Mouse (Mus musculus): ENCODE measurements around the gene Slc43a1.
A peak's percentile ranks its signal among the peaks of the same experiment; 100 is the strongest.

The Slc43a1 gene

DNA sequence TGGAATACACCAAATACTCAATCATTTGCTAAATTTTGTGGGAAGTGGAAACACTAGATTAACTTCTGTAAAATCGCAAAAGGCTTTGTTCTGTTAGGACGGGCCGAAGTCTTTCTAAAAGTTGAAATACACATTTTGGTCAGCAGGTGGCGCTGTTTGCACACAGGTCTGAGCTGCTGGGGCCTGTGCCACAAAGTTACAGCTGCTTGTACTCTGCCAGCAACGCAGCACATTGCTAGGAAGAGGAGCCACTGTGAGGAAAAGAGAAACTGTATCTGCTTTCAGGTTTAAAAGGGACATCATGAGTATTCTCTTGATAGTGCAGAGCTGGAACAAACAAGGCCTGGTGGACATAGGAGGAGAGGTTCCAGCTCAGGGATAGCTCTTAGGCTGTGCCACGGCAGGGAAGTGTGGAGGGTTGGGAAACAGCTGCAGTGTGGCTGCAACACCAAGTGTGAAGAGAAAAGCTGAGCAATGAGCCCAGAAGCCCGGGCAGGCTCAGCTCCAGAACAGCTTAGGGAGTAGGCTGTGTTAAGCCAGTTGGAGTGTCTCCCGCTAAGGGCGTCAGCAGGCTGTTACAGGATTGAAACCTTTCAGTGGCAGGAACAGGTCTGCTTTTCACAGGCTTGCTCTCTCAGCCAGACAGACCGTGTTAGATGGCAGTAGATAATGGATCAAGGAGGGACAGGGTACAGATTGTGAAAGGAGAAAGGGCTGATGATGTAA, 6.8 kb upstream of the Slc43a1 start:
- peak; percentile 90 for DNase-seq

DNA sequence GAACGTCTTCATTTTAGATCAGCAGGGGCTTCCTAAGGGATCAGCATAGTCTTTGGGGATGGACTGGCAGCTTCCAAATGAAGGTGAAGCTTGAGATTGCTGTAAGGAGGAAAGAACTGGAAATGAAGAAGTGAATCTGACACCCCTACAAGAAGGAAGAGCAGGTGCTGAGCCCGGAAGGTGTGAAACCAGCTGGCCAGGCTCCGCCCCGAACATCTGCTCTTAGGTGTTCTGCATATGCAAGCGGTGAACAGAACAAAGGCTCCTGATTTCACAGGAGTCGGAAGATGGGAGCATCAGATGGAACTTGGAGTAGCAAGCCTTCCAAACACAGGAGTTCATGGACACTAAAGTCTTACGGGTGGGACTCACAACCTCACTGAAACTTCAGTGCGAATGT, 1.5 kb upstream of the Slc43a1 start:
- DNase-seq, result no peak

DNA sequence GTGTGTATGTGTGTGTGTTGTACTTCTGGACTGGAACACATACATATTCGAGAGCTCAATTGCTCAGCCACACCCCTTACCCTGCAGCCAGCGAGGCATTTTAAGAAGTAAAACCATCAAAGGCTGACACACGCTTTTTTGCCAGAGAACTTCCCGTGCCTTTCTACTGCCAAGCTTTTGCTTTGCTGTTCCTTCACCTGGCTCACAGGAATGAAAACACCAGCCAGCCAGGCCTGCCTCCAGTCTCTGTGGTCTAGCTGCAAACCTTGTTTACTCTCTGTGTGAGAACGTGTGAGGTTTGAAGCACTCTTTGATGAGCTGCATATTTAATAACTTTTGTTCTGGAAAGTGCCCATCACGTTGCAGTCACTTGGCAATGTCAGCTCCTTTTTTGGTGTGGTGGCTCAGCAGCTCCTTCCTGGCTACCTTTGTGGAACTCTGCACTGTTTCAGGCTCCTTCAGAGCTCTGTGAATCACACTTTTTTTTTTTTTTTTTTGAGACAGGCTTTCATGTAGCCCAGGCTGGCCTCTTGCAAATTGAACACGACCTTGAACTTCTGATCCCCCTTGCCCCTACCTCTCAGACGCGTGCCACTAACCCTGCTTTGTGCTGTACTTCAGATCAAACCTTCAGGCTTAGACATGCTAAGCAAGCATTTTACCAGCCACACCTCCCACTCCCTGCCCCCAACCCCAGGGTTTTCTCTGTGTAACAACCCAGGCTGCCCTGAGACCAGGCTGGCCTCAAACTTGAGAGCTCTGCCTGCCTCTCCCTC, 645 bp upstream of the Slc43a1 start:
- DNase-seq, result no peak

DNA sequence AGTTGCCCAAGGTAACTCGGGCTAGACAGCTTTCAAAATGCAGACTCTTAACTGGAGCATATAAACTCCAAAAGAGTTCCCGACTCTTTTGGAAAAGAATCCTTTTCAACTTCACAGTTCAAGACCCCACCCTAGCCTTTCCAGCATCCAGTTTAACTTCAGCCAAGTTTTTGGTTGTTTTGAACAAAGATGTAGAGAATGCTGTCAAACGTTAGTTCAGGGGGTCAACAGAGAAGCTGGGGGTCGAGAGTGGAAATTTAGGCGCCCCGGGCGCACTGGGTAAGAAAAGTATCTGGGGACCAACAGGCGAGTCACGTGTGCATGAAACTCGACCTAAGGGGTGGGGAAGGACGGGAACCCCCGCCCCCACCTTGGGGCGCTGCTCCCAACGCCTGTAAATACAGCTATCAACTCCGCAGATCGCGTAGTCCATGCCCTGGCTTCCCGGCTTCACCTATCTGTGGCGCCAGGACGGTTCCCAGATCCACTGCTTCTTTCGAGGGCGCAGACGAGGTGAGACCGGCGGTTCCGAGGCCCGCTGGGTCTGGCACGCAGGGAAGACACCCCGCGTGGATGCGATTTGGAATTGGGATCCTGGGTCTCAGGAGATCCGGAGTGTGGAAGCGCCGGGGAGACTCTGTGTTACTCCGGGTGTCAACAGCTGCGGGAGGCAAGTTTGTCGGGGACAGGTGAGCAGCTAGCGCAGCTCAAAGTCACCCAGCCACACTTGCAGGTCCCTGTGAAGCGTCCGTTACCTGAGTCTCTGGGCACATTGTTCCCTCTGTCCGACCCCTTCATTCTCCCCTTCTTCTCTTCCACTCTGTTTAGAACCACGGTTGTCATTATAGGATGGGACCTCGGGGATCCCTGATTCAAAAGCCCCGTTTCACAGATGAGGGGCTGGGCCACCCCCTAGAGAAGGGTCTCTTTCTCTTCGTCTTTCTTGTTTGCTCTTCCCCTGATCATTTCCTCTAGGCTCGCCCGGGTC, 637 bp downstream of the Slc43a1 start:
- peak; percentile 48 for DNase-seq

DNA sequence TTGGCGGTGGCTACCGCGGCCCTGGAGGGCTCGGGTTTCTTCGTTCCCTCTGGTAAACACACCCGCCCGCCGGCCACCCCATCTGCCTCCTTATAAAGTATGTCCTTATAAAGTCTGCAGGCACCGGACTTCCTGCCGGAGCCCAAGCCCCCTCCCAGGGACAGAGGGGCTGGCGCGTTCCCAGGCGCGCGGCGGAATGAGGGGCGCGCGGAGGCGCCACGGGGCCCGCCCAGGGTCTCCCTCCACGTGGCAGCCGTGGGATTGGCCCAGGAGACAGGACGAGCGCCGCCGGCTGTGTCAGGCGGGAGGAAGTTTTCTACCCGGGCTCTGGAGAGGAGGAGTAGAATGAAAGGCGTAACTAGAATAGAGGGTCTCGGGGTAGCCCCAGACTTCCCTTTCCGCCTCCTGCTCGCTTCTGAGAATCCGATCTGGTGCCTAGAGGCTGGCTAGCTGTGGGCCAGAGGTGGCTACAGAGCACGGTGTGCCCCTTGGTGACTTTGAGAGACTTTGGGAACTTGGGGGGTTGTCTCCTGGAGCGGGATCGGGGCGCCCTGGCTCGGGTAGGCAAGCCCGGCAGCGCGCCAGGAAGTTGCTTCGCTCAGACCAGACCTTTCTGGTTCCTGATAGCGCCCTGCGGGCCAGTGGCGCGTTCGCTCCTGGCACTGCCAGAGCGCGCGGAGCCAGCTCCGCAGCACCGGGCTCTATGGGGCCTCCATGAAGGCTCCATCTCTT, 1.5 kb downstream of the Slc43a1 start:
- DNase-seq, result peak; percentile 86

DNA sequence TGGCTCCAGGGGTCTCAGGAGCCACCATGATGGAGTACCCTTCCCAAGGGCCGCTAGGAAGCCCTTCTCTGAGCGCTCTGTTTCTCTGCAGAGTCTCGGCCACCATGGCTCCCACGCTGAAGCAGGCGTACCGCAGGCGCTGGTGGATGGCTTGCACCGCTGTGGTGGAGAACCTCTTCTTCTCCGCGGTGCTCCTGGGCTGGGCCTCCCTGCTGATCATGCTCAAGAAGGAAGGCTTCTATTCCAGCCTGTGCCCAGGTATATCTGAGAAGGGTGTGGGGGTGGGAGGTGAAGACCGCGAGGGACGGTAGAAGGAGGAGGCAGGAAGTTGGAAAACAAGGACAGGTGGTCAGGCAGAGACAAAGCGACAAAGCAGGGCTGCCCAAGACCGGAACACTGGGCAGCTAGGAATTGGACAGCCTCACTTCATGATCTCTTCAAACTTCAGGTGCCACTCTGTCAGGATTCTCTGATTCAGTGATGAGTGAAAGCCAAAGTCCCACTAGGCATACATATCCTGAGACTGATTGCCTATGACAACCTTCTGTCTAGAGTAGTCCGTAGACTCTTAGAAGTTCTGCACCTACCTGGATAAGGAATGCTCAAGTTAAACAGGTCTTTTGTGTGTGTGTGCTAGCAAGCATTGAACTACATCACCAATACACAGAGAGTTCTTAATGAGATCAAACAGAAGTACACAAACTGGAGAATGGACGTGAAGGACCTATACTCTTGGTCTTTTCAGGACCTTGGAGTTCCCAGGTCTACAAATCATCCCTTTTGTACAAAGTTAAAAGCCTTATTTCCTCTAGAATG, 2.3 kb downstream of the Slc43a1 start:
- no peak for DNase-seq

DNA sequence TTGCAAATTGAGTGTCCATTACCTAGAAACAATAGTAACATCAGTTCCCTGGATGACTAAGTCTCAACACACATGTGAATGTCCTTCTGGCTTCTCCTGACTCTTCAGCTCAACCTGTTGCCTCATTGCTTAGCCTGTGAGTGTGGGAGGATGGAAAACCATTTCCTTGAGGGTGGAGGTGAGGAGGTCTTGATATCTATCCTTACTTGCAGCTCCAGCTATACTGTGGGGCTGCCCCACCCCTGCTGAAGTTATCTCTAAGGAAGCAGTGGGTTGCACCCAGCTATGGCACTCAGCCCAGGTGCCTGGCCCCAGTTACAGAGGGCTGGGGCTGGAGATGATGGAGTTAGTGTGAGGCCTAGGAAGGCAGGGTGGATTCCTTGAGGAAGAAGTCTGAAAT, 3.3 kb downstream of the Slc43a1 start:
- DNase-seq, result no peak

DNA sequence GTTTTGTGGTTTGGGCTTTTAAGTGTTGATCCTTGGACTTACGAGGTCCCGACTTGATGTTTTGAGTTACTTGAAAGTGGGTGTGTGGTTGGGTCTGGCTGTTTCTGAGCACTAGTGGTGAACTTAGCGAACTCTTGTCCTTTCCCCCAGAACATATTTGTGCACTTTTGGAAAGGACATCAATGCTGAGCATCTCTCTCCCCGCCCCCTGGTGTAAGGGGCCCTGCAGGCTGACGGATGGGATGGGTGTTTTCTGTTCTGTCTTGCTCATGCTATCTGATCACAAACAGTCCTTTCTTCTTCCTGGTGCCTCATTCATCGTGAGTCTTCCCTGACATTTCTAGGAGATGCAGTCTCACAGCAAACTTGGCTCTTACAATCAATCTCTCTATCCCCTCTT, 5.0 kb downstream of the Slc43a1 start:
- no peak for DNase-seq

DNA sequence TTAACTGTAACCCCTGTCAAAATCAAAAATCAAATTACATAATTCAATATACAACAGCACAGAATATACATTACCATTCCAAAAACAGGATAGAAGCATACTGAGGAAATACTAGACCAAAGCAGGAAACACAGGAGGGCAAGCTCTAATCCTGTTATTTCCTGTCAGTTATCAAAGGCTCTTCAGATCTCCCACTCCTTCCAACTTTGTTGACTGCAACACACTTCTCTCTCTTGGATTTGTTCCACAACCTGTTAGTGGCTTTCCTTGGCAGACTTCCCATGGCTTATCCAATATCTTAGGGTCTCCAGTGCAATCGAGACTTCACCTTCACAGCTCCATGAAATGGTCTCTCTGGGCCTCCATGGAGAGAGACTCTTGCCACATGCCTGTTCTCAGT, 6.6 kb downstream of the Slc43a1 start:
- no peak for DNase-seq

DNA sequence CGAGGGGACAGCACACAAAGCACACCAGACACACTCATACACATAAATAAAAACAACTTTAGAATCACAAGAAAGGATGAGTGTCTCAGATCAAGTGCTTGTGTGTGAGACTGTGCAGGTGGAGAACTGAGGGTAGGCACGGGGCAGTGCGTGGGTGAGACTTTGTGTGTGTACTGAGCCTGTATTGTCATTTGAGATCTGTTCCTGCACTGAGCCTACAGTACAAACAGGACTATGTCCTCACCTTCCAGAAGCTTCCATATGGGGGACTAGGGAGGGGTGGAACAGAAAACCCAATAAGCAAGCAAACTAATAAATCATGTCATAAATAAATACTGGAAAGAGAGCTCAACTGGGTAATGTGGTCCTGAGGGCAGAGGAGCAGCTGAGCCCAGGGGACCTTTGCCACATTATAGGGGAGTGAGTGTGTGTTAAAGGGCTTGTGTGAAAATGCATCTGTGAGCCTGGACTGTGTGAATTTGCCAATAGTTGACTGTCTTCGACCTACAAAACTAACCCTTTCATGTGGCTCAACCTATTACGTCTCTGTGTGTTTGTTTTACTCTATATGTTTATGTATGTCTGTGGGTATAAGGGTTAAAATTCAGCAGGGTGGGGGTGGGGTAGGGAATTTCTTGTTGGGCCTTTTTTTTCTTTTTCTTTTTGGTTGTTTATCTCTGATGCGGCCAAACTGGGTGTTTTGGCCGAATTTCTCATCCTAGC, 11.9 kb downstream of the Slc43a1 start:
- no peak for DNase-seq

DNA sequence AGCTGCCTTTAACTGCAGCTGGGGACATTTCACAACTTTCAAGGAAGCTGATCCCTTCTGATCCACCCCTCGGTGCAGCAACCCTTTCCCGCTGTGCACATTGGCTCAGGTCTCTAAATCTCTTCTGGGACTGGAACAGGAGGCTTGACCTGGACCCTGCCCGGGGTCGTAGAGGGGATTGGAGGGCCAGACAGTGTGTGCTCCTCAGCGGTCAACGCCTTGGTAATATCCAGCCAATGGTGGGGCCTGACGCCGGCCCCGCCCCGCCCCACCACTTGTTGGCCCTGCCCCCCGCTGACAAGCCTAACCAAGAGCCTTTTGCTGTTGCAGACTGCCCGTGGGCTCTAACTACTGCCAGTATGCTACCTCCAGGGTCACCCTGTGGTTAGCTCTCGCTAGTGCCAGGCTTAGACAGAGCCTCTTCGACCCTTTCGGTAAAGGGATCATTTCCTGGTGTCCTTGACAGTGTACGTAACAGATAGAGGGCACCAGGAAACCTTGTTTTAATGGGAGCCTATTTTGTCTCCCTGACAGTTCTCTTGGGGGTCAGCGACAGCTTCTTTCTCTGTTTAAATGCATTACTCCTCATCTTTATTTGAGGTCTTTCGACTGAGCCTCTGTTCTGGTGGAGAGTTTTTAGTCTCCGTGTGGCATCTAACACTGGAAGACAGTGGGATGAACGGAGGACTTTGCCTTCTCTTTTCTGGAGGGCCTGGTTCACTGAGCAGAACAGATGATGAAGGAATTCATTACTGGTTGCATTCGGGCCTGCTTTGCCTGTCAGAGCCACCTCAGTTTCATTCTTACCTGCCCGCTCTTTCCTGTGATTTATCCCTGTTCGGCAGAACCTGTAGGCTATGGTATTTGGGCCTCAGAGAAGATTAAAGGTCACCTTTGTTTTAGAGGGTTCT, 12.7 kb downstream of the Slc43a1 start:
- peak; percentile 77 for DNase-seq

DNA sequence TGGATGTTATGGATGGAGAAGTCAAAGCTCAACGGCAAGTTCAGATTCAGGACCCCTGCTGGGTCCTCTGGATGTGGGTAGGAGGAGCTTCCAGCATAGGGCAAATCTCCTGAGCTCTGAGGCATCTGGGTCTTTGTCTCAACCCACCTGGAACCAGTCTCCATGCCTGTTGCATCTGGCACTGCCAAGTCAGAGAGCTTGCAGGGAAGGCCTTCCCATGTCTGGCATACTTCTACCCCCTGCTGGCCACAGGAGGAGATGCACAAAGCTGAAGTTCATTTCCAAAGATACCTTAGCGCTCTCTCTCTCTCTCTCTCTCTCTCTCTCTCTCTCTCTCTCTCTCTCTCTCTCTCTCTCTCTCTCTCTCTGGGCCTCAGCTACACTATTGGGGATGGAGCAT, 17.1 kb downstream of the Slc43a1 start:
- DNase-seq, result peak; percentile 73

DNA sequence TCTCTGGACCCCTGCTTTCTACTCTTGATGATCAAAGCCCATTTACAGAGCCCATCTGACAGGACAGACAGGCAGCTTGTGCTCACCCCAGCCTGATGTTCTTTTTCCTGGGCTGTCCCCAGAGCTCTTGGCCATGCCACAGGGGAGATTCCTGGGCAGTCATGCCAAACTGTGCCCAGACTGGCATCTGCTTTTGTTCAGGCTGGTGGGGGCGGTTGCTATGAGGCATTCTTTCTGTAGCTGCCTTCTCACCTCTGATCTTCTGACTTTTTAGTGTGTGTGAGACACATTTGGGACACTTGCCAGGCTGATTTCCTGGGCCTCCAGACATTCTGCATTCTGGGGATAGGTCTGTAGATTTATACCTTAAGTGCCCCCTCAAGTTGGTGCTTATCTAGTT, 19.9 kb downstream of the Slc43a1 start:
- no peak for DNase-seq

DNA sequence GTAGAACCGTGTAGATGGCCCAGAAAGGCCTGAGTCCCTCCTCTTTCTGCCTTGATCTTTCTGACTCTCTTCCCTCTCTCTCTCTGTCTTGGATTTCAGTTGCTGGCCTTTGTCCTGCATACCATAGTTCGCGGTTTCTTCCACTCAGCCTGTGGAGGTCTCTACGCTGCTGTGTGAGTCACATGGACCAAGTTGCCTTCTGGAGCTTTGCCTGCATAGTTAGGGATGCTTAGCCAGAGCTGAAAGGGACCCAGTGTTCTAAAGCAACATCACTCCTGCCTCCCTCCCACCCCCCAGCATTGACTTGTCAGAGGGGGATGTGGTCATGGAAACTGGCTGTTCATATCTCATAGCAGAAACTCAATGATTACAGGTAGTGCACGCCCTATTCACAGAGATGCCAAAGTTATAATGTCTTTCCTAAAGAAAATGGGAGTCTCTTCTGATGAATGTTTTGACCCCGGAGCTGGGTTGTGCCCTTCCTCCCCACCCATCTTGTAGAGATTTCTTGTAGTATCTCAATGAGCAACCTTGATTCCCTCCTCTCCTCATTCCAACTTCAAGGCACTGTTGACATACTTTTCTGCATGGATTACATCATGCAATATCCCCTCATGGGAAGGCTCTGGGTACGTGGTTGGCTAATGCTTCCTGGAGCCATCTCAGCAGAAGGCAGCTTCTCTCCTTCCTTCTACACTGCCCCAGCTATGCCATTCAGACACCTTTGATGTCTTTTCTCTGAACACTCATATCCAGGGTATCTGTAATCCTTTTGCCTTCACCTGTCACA, 21.5 kb downstream of the Slc43a1 start:
- DNase-seq, result no peak

DNA sequence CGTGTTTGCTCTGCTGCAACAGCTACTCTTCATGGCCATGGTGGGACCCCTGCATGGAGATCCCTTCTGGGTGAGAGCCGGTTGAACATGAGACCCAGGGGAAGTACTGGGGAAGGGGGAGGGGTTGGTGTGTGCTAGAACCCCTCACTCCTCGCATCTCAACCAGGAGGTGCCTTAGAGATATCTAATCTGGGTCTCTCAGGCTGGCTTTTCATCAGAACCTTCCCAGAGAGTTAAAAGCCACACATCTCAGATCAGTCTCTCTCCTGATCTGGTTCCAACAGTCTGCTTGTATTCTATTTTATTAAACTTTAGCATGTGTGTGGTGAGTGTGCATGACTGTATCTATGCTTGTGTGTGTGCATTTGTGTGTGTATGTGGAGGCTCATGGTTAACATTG, 22.8 kb downstream of the Slc43a1 start:
- no peak for DNase-seq

DNA sequence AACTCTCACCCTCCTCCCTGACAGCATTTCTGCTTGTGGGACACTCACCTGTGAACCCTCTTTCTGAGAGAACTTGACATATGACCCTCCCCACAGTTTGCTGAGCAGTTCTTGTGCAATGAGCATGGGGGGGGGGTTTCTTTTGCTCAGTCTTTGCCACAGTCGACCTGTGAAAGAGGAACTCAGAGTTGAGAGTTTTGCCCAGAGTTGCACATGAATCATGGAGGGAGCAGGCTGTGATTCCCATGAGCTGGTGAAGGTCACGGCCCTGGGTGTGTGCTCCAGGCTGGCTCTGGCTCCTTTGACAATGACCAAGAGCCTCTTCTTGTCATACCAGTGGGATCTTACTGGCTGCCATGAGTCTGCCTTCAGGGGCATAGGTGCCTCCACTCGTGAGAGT, 23.6 kb downstream of the Slc43a1 start:
- no peak for DNase-seq

DNA sequence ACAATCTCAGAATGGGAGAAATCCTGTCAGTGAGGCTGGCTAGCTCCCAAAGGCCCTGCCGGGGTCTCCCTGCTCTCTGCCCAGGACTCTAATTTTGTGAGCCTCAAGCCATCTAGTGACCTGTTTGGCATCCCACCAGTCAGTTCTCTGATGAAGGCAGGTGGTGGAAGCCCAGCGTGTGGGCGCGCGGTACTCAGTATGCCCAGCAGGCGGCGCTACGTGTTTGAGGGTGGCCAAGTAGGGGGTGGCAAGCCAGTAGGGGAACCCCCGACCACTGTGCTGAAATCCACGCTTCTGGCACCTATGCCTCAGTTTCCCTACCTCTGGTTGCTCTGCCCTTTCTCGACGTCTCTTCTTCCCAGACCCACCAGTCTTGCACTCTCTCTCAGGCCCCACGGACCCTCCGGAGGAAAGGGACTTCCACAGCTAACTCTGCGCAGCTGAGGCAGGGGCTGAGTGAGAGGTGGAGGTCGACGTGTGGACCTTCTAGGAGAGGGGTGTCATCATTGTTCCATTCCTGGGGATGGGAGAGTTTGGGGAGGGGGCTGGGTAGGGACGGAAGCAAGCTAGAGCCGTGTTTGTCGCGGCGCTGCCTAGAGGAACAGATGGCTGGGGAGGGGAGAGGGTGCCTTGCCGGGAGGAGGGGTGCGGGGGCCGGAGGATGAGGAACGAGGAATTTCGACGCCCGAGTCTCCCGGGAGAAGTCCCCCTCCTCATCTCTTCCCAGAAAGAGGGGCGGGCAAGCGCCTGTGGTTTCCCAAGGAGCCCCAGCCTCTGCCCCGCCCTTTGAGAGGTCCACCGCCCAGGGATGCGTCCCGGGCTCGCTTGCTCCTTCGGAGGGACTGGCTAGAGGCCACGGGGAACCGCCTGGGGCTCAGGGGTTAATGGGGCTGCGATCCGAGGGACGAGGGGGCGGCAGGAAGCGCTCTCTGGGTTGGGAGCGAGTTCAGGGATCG, 27.2 kb downstream of the Slc43a1 start:
- DNase-seq, result peak; percentile 77

DNA sequence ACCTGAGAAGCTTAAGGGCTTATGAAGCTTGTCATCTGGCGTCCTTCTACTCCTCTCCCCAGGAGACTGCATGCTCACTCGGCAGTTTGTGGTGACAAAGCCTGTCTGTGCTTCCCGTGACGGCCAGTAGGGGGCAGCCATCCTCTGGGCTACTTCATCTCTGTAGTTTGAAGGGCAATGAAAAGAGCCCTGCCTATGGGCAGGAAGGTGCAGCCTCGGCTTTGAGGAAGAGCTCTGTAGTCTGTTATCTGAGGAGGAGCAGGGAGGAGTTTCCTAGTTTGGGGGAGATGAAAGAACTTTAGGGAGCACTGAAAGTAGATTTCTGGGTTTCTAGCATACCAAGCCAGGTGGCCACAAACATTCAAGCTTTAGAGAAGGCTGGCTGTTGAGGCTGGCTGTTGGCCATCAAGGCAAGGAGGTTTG, 29.9 kb downstream of the Slc43a1 start:
- peak; percentile 82 for DNase-seq

Measured in kidney, postnatal 10 days (tissue).